Mouse (Mus musculus): ENCODE results near the gene Mast4. TPM values are rescaled to one million over a fixed set of nuclear protein-coding genes. Genes with fewer than 3 reads are reported as not detected.

The Mast4 gene
- polyA plus RNA-seq, 1 experiment, result 0.27 TPM

DNA sequence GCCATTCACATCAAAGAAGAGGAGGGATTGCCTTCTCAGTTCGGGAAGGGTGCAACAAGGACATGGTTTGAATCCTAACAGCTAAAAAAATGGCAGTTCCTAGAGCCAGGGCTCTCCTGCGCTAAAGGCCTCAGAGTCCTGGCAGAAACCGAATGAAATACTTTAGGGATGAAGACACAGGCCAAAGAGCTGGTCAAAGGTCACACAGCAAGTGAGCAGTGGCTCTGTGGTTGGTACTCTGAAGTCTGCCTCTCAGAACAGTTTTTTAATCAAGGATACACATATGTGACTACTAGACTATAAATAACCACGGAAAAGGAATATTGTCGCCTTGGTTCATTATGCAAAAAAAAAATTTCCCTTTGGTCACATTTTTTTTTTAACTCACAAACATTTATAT lies 1.9 kb upstream of the Mast4 start:
- TF ChIP-seq POLR2A (IDR thresholded peaks at IDR 0.05; ENCODE audit: borderline replicate concordance, low read depth, low read length), result no peak
- no peak overlapping the region for H3K4me3 ChIP-seq (ENCODE audit: insufficient read depth, low read length)
- no peaks in the 10 kb centered on the region for H3K4me1 ChIP-seq (ENCODE audit: control insufficient read depth, insufficient read depth, low read length)
- no peak overlapping the region for H3K27ac ChIP-seq (ENCODE audit: insufficient read depth, low read depth, low read length)

DNA sequence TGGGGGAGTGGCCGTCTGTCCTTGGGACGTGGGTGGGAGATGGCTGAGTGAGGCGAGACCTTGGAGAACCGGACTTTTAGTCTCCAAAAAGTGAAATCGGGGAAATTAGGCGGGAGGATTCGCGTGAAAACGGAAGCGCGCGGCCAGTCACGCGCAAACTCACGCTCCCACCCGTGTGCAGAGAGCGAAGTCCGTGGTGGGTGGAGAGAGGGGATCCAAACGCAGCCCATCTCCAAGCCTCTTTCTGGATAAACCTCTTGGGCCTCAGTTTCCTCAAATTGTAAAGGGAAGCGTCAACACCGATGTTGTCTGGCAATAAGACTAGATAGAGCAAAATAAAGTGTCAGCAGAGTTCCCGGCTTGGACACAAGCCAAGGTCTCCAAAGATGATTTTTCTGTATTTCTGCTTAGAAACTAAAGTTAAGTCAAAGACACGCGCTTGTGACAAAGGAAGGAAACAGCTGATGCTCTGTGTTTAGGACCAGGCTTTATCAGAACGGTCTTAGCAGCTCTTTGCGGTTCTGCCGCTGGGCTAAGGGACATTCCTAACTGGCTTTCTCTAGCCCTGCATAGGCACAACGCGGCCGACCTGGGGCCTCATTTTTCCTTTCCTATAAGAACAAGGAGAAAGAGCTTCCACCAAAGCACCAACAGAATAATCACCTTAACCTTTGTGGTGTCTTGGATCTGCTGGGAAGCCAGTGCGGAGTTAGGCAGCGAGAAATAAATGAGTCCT lies 594 bp upstream of the Mast4 start:
- no peak for TF ChIP-seq POLR2A (IDR thresholded peaks at IDR 0.05; ENCODE audit: borderline replicate concordance, low read depth, low read length)
- no peak for TF ChIP-seq CTCF (IDR thresholded peaks at IDR 0.05; ENCODE audit: low read depth, low read length)
- peak overlapping the region; percentile 35 for H3K4me3 ChIP-seq (ENCODE audit: insufficient read depth, low read length)
- no peaks in the 10 kb centered on the region for H3K4me1 ChIP-seq (ENCODE audit: control insufficient read depth, insufficient read depth, low read length)
- no peak overlapping the region for H3K27ac ChIP-seq (ENCODE audit: insufficient read depth, low read depth, low read length)

DNA sequence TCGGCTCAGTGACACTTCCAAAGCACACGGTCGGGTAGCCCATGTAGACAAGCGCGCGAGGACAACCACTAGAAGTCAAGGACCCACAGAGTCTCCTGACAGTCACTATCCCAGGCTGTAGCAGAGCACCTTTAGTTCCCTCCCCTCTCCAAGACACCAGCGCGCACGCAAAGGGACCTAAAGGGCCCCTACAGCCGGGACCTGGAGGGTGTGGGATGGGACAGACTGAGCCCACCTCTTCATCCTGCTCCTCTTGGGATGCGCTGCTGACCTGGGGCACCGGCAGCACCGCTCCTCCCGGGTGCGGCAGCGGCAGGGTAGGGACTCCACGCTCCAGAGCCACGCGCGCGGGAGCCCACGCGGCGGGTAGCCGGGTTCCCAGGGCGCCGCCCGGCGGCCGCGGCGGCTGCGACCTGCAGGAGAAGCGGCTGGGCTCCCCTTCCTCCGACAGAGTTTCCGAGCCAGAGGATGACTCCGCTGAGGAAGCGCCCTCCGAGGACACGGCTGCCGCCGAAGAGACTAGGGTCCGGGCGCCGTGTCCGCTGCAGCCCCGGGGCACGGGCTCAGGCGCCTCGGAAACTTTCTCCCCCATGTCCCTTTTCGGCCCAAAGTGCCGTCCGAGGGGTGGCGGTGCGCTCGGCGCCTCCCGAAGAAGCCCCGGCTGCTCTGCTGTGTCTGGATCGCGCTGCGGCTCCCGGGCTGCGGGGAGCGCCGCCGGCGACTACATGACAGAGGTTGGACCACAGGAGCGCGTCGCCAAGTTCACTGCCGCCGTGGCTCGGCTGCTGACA lies 501 bp downstream of the Mast4 start:
- Histone ChIP-seq H3K27ac (ENCODE audit: insufficient read depth, low read depth, low read length) (no peak overlapping the region), H3K4me1 (ENCODE audit: control insufficient read depth, insufficient read depth, low read length) (no peaks in the 10 kb centered on the region), H3K4me3 (ENCODE audit: insufficient read depth, low read length) (peak overlapping the region; percentile 35)
- no peak for TF ChIP-seq CTCF (IDR thresholded peaks at IDR 0.05; ENCODE audit: low read depth, low read length)
- no peak for TF ChIP-seq POLR2A (IDR thresholded peaks at IDR 0.05; ENCODE audit: borderline replicate concordance, low read depth, low read length)

DNA sequence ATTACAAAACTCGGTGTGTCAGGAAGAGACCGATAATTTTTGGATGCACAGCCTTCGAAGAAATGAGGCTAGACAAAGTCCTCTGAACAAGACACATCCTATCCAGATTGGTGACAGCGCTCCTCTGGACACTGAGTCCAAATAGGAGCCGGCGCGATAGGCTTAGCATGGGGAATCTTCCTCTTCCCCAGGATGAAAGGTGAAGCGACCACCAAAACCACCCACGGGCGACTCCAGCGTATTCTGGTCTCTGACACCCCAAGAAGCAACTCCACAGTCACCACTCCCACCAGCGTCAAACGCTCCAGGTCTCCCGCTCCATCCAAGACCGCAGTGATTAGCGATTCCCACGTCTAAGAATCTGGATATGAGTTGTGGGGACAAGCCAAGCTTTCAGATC lies 1.1 kb downstream of the Mast4 start:
- TF ChIP-seq CTCF (IDR thresholded peaks at IDR 0.05; ENCODE audit: low read depth, low read length) (no peak), POLR2A (IDR thresholded peaks at IDR 0.05; ENCODE audit: borderline replicate concordance, low read depth, low read length) (no peak)
- Histone ChIP-seq H3K4me3 (ENCODE audit: insufficient read depth, low read length) (no peak overlapping the region), H3K4me1 (ENCODE audit: control insufficient read depth, insufficient read depth, low read length) (no peaks in the 10 kb centered on the region), H3K27ac (ENCODE audit: insufficient read depth, low read depth, low read length) (no peak overlapping the region)

DNA sequence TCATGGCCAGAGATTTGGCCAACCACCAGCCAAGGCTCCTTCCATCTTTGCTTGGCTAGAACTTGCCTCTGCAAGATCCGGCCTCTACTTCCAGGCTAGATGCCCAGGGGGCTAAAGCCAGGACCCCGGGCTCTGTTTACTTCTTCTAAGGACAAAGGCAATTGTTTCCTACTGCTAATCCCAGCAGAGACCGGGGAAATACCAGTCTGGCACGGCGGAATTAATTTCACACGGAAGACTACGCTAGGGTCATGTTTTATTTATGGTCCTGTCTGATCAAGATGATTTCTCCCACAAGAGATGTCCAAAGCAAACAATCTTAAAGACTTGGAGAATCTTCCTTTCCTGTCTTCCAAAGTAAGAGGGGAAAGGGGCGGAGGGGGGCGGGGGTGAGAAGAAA lies 1.6 kb downstream of the Mast4 start:
- no peak overlapping the region for H3K4me3 ChIP-seq (ENCODE audit: insufficient read depth, low read length)
- TF ChIP-seq CTCF (IDR thresholded peaks at IDR 0.05; ENCODE audit: low read depth, low read length) (no peak), POLR2A (IDR thresholded peaks at IDR 0.05; ENCODE audit: borderline replicate concordance, low read depth, low read length) (no peak)
- H3K27ac ChIP-seq (ENCODE audit: insufficient read depth, low read depth, low read length), result no peak overlapping the region
- H3K4me1 ChIP-seq (ENCODE audit: control insufficient read depth, insufficient read depth, low read length), result no peaks in the 10 kb centered on the region

DNA sequence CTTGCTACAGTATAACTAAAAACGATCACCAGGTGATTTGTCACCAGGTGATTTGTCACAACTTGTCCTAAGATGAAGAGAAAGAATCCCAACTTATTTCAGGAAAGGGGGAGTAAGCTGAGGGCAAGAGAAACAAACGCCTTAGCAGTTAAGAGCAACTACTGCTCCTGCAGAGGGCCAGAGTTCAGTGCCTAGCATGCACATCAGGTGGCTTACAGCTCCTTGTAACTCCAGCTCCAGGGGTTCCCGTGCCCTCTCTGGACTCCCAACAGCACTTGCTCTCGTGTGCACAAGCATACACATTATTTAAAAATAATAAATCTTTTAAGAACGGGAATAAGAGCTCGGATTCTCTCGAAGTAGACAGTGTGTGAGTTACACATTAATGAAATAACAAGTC lies 3.2 kb downstream of the Mast4 start:
- TF ChIP-seq POLR2A (IDR thresholded peaks at IDR 0.05; ENCODE audit: borderline replicate concordance, low read depth, low read length) (no peak), CTCF (IDR thresholded peaks at IDR 0.05; ENCODE audit: low read depth, low read length) (no peak)
- Histone ChIP-seq H3K4me1 (ENCODE audit: control insufficient read depth, insufficient read depth, low read length) (no peaks in the 10 kb centered on the region), H3K27ac (ENCODE audit: insufficient read depth, low read depth, low read length) (no peak overlapping the region), H3K4me3 (ENCODE audit: insufficient read depth, low read length) (no peak overlapping the region)

DNA sequence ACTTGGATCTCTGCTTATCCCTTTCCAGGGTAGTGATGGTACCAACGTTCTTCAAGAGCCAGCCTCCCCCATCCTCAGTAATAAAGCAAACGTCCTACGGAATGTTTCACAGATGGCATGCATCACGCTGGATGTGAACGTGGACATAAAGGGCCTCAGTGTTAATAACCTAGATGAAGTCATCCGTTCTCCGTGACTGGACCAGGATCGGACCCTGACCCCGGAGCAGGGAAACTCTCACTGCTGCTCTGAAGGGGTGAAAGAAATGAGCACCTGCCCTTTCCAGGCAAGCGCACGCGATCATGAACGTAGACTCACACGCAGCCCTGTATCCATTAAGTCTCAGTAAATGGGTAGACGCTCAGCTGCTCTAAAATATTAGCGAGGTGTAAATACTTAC lies 6.0 kb downstream of the Mast4 start:
- H3K4me3 ChIP-seq (ENCODE audit: insufficient read depth, low read length), result no peak overlapping the region
- no peak overlapping the region for H3K27ac ChIP-seq (ENCODE audit: insufficient read depth, low read depth, low read length)
- TF ChIP-seq POLR2A (IDR thresholded peaks at IDR 0.05; ENCODE audit: borderline replicate concordance, low read depth, low read length) (no peak), CTCF (IDR thresholded peaks at IDR 0.05; ENCODE audit: low read depth, low read length) (no peak)
- no peaks in the 10 kb centered on the region for H3K4me1 ChIP-seq (ENCODE audit: control insufficient read depth, insufficient read depth, low read length)

DNA sequence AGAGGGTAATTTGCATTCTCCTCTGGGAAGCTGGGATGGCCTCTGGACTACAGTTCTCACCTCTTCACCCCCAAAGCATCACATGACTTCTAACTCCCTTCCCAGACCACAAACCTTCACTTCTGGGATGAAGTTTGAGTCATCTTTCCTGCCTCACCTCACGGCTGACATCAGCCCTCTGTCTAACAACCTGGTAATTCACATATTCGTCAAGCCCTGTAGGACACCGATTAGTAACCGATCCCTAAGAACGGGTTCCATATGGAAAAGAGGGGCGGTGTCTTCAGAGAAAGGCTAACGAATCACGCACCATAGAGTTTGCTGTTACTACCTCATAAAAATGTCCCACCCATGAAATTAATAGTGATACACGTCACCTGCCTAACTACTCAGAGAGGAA lies 6.5 kb downstream of the Mast4 start:
- Histone ChIP-seq H3K27ac (ENCODE audit: insufficient read depth, low read depth, low read length) (no peak overlapping the region), H3K4me1 (ENCODE audit: control insufficient read depth, insufficient read depth, low read length) (no peaks in the 10 kb centered on the region), H3K4me3 (ENCODE audit: insufficient read depth, low read length) (no peak overlapping the region)
- TF ChIP-seq POLR2A (IDR thresholded peaks at IDR 0.05; ENCODE audit: borderline replicate concordance, low read depth, low read length) (no peak), CTCF (IDR thresholded peaks at IDR 0.05; ENCODE audit: low read depth, low read length) (no peak)

DNA sequence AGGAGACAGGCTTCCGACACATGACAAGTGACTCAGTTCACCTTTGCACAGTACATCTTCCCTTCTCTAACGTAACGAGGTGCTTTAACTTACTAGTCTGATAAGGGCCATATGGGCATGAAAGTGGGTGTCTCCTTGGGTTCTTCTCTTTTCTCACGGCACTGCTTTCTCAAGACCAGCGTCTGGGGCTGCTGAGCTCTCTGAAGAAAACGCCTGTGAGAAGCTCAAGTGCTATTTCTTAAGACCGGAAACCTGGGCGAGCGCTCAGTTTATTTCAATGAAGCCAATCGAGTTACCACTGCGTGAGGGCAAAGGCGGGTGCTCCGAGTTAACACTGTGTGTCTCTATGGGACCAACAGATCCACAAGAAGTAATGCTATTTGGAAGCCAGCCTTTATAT lies 8.1 kb downstream of the Mast4 start:
- no peak overlapping the region for H3K27ac ChIP-seq (ENCODE audit: insufficient read depth, low read depth, low read length)
- no peak overlapping the region for H3K4me3 ChIP-seq (ENCODE audit: insufficient read depth, low read length)
- no peak for TF ChIP-seq CTCF (IDR thresholded peaks at IDR 0.05; ENCODE audit: low read depth, low read length)
- no peak for TF ChIP-seq POLR2A (IDR thresholded peaks at IDR 0.05; ENCODE audit: borderline replicate concordance, low read depth, low read length)
- H3K4me1 ChIP-seq (ENCODE audit: control insufficient read depth, insufficient read depth, low read length), result no peaks in the 10 kb centered on the region

DNA sequence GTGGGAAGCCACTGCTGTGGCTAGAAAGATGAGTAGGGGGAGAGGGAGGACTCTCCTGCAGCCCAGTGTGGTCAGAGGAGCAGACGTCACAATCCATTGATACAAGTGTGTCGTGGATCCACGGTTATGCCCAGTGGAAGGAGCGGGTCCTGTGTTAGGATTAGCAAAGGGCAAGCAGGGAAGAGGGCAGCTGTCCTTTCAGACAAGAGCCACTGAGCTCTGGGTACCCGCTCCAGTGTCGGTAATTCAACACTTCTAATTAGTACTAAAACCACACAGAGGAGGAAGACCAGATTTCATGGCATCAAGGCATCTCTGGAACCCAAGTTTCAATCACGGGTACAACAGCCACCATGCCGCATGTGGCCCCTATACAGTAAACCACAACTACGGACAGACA lies 14.4 kb downstream of the Mast4 start:
- TF ChIP-seq POLR2A (IDR thresholded peaks at IDR 0.05; ENCODE audit: borderline replicate concordance, low read depth, low read length) (no peak), CTCF (IDR thresholded peaks at IDR 0.05; ENCODE audit: low read depth, low read length) (no peak)
- Histone ChIP-seq H3K4me1 (ENCODE audit: control insufficient read depth, insufficient read depth, low read length) (no peaks in the 10 kb centered on the region), H3K4me3 (ENCODE audit: insufficient read depth, low read length) (no peak overlapping the region), H3K27ac (ENCODE audit: insufficient read depth, low read depth, low read length) (no peak overlapping the region)
